Mouse (Mus musculus) Patski (cell line): ENCODE measurements around the gene Cntnap2. TPM values are rescaled to one million over a fixed set of nuclear protein-coding genes. Genes with fewer than 3 reads are reported as not detected.

Source experiments
- ATAC-seq: fragments of 100-300 bp; one replicate; pipeline ENCODE4 v1.8.0; 2021
- CTCF ChIA-PET: fragments of 350-600 bp; sonication (Branson Sonifier 250); formaldehyde crosslinking; loops from one replicate; lab custom pipeline; 2022; ENCODE audit warnings: inconsistent platforms; lab: Charles Lee
- POLR2A ChIA-PET: fragments of 350-600 bp; sonication (Branson Sonifier 250); formaldehyde crosslinking; loops from one replicate; lab custom pipeline; 2022; ENCODE audit warnings: antibody characterized with exemption, inconsistent platforms; lab: Charles Lee
- DNase-seq: peaks from one replicate; pipeline ENCODE4 v3.0.0-alpha.2; 2011; ENCODE audit warnings: low read depth, low spot score
- H3K27me3 ChIP-seq: fragments of 371-371 bp; one replicate; pipeline ENCODE4 v1.5.1; 2021
- CTCF ChIP-seq: fragments of 100-300 bp; IDR thresholded peaks from one replicate; pipeline ENCODE4 v1.5.1; 2021
- in situ Hi-C: fragments of 300-500 bp; cut with MboI; formaldehyde crosslinking; loops from 3 replicates; pipeline ENCODE4 v1.11.1; 2018; ENCODE audit warnings: low pct_unique_long_range_greater_than_20kb, mixed read lengths
- polyA plus RNA-seq: library from polyadenylated mRNA; unstranded; gene quantifications from one replicate; pipeline ENCODE4 v1.2.3, GENCODE M21; 2021

Cntnap2 gene
- polyA plus RNA-seq, 1 experiment from 2014 or later, result 0.01 TPM

GRCm38 (mm10) chr6:47350100-47350690 lies 2291.0 kb downstream of the Cntnap2 start:
- in situ Hi-C loops, result no loop called here
- CTCF ChIA-PET, result interaction anchor here (0.9 kb wide), 1 partner anchor 16 kb away, joined by 3 read pairs; no protein-coding TSS in a partner anchor
- ATAC-seq (no peak), DNase-seq (no peak)
- POLR2A ChIA-PET, result no interaction called here
- TF ChIP-seq CTCF, result no peak
- H3K27me3 ChIP-seq, result no peaks in the 10 kb centered on the region
